Mouse (Mus musculus): Measurements from ENCODE around the gene Hemk1. TPM values are rescaled to one million over a fixed set of nuclear protein-coding genes. Genes with fewer than 3 reads are reported as not detected.

Hemk1 gene
- polyA plus RNA-seq (2015; fragmentation: Nextera tagmentation; extraction: Ambion mirVana), result 17.5 and 18.1 TPM in 2 replicates

DNA sequence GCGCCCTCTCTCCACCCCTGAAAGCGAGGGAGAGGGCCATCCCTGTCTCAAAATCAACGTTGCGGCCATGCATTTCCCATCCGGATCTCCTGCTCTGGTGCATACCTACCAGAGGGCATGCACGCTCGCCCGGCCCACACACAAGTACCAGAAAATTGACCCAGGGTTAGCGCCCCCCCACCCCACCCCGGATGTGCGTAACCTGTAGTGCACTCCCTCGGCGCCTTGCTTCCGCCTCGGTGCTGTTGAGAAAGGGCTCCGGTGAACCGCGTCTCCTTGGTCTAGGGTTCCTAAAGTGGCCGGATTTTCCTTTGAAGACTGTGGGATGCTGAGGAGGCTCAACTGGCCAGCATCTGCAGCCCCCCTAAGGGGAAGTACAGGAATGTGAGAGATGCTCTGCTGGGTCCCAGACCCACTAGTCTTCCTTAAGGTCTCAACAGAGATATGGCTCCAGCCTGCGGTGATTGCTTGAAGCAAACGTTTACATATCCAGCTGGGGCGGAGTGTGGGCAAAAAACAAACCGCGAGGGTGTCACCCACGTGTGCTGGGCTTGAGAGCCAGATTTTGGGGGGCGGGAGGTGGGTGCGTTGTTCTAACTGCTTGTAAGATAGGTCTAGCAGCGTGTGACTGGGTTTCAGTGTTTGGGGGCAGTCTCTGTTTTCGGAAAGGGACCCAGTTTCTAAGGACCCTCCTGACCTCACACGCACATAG lies at the start of gene Hemk1:
Gene Hemk1 (minus strand): TSS at position 179 of the 712 bp plus-strand sequence.
- Histone ChIP-seq H3K27me3 (peaks cover 12% of the 10 kb centered on the region; the same call in 1 of the 2 replicates), H3K9ac (replicated peaks) (peak within 1 kb of the TSS; percentile 82), H3K4me2 (replicated peaks) (peak within 1 kb of the TSS; percentile 91), H3K4me3 (replicated peaks) (peak within 1 kb of the TSS; percentile 61), H3K27ac (peak within 1 kb of the TSS; percentile 57), H3K4me1 (replicated peaks) (peaks cover 43% of the 10 kb centered on the region), H3K9me3 (no peaks in the 10 kb centered on the region), H3K36me3 (peaks cover 3% of the 10 kb centered on the region; the same call in 1 of the 2 replicates)
- ATAC-seq, result peak; percentile 74
- 4% methylated on average over 30 of the region's 30 CpGs for WGBS

GRCm38 (mm10) chr9:107387708-107388107 lies 49.6 kb upstream of the Hemk1 start:
- peaks cover 10% of the 10 kb centered on the region for H3K27me3 ChIP-seq
- ATAC-seq, result no peak
- WGBS, result 89% methylated on average over 3 of the region's 3 CpGs
- no peaks in the 10 kb centered on the region for H3K9me3 ChIP-seq
- no peak overlapping the region for H3K4me2 ChIP-seq (replicated peaks)
- H3K9ac ChIP-seq (replicated peaks), result no peak overlapping the region
- H3K4me3 ChIP-seq (replicated peaks), result no peak overlapping the region
- no peak overlapping the region for H3K27ac ChIP-seq
- H3K4me1 ChIP-seq (replicated peaks), result peaks cover 33% of the 10 kb centered on the region
- H3K36me3 ChIP-seq, result no peaks in the 10 kb centered on the region

DNA sequence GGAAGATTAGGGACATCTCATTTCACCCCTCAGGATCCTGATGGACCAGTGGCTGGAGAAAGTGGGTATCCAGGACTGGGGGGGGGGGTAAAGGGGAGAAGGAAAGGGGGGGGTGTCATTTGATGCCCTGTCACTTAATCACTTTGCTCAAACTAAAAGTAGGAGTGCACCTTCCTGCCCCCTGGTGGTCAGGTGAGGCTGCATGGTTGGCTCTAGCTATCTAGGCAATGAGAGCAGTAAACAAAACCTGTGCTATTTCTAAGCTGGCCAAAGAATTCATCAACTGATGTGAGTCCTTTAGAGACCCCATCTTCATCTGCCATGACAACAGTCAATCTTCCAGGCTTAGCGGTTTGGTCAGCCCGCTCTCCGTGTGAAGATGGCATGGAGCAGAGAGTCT lies 48.6 kb upstream of the Hemk1 start:
- Histone ChIP-seq H3K27me3 (peaks cover 20% of the 10 kb centered on the region), H3K4me2 (replicated peaks) (no peak overlapping the region), H3K9me3 (no peaks in the 10 kb centered on the region), H3K4me1 (replicated peaks) (peaks cover 40% of the 10 kb centered on the region), H3K36me3 (no peaks in the 10 kb centered on the region), H3K4me3 (replicated peaks) (no peak overlapping the region), H3K27ac (no peak overlapping the region), H3K9ac (replicated peaks) (no peak overlapping the region)
- no peak for ATAC-seq
- WGBS, result 63% methylated on average over 3 of the region's 3 CpGs

GRCm38 (mm10) chr9:107384396-107384795 lies 46.2 kb upstream of the Hemk1 start:
- H3K9me3 ChIP-seq, result no peaks in the 10 kb centered on the region
- no peak overlapping the region for H3K4me2 ChIP-seq (replicated peaks)
- H3K4me1 ChIP-seq (replicated peaks), result peaks cover 34% of the 10 kb centered on the region
- 0 out of 2 replicates have a peak overlapping the region, but pooled peaks have one; percentile 19 for H3K27ac ChIP-seq
- H3K9ac ChIP-seq (replicated peaks), result no peak overlapping the region
- 21% methylated on average over 3 of the region's 3 CpGs for WGBS
- H3K4me3 ChIP-seq (replicated peaks), result no peak overlapping the region
- H3K27me3 ChIP-seq, result peaks cover 43% of the 10 kb centered on the region
- no peak for ATAC-seq
- no peaks in the 10 kb centered on the region for H3K36me3 ChIP-seq

GRCm38 (mm10) chr9:107381723-107382122 lies 43.6 kb upstream of the Hemk1 start:
- Histone ChIP-seq H3K4me3 (replicated peaks) (no peak overlapping the region), H3K9me3 (no peaks in the 10 kb centered on the region), H3K27me3 (peaks cover 59% of the 10 kb centered on the region), H3K4me1 (replicated peaks) (peaks cover 44% of the 10 kb centered on the region), H3K4me2 (replicated peaks) (no peak overlapping the region), H3K27ac (no peak overlapping the region), H3K36me3 (no peaks in the 10 kb centered on the region), H3K9ac (replicated peaks) (no peak overlapping the region)
- 8% methylated on average over 8 of the region's 8 CpGs for WGBS
- ATAC-seq, result no peak

DNA sequence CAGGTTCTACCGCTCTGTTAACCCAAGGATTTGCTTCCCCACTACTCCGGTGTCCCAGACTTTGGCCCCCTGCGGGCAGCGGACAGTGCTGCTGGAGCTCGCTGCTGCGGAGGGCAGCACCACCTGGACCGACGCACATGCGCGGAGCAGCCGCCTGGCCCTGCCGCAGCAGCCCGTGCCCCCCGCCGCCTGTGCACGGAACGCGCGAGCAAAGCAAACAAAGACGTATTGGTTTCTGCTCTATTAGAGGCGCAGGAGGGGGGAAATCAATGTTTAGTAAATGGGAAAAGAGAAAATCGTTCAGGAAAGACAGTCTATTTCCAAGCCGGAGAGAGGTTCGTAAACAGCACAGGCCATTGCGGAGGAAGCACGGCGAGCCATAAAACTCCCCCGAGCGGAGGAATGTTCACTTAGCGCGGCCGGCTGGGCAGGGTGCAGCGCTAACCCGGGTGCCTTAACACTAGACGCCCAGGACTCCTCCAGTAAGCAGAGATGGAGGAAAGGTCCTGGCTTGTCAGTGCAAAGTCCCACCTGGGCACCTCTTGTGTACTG lies 39.9 kb upstream of the Hemk1 start:
- peak; percentile 85 for ATAC-seq
- peak overlapping the region; percentile 50 for H3K9ac ChIP-seq (replicated peaks)
- WGBS, result under 1% methylated on average over 35 of the region's 35 CpGs
- no peaks in the 10 kb centered on the region for H3K36me3 ChIP-seq
- H3K4me1 ChIP-seq (replicated peaks), result peaks cover 36% of the 10 kb centered on the region
- peaks cover 65% of the 10 kb centered on the region for H3K27me3 ChIP-seq
- H3K4me3 ChIP-seq (replicated peaks), result peak overlapping the region; percentile 40
- no peaks in the 10 kb centered on the region for H3K9me3 ChIP-seq
- H3K27ac ChIP-seq, result peak overlapping the region; percentile 74
- H3K4me2 ChIP-seq (replicated peaks), result peak overlapping the region; percentile 55

GRCm38 (mm10) chr9:107375451-107375850 lies 37.3 kb upstream of the Hemk1 start:
- no peak overlapping the region for H3K27ac ChIP-seq
- no peak for ATAC-seq
- H3K27me3 ChIP-seq, result peaks cover 40% of the 10 kb centered on the region

DNA sequence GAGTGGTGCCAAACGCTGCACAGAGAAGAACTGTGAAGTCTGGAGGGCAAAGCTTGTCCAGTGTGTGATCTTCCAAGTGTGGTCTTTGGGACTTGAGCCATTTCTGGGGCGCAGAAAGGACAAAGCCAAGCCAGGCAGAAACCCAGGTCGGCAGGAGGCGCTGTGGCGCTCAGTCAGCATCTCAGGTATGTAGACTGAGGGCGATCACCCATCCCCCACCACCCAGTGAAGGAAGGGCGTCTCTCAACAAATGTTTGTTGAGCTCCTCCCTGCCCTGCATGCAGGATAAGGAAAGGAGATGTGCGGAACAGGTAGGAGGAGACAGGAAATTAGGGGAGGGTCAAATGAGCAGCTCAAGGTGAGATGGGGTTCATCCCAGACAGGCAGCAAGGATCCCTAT lies 36.5 kb upstream of the Hemk1 start:
- Histone ChIP-seq H3K4me3 (replicated peaks) (no peak overlapping the region), H3K27me3 (peaks cover 31% of the 10 kb centered on the region), H3K36me3 (no peaks in the 10 kb centered on the region), H3K4me1 (replicated peaks) (peaks cover 51% of the 10 kb centered on the region), H3K9me3 (no peaks in the 10 kb centered on the region), H3K4me2 (replicated peaks) (no peak overlapping the region), H3K9ac (replicated peaks) (no peak overlapping the region), H3K27ac (no peak overlapping the region)
- 6% methylated on average over 8 of the region's 8 CpGs for WGBS
- no peak for ATAC-seq

More at GRCm38 (mm10) chr9:107375451-107375850, 37.3 kb upstream of the Hemk1 start:
- no peak overlapping the region for H3K4me2 ChIP-seq (replicated peaks)
- 13% methylated on average over 5 of the region's 5 CpGs for WGBS
- H3K4me3 ChIP-seq (replicated peaks), result no peak overlapping the region
- peaks cover 42% of the 10 kb centered on the region for H3K4me1 ChIP-seq (replicated peaks)
- H3K36me3 ChIP-seq, result no peaks in the 10 kb centered on the region
- H3K9ac ChIP-seq (replicated peaks), result no peak overlapping the region
- H3K9me3 ChIP-seq, result no peaks in the 10 kb centered on the region

- 67% methylated on average over 4 of the region's 4 CpGs for WGBS
- ATAC-seq, result no peak
- H3K27me3 ChIP-seq, result peaks cover 18% of the 10 kb centered on the region
- H3K4me3 ChIP-seq (replicated peaks), result no peak overlapping the region
- no peaks in the 10 kb centered on the region for H3K36me3 ChIP-seq
- H3K4me2 ChIP-seq (replicated peaks), result no peak overlapping the region
- H3K27ac ChIP-seq, result no peak overlapping the region
- no peaks in the 10 kb centered on the region for H3K9me3 ChIP-seq
- peaks cover 47% of the 10 kb centered on the region for H3K4me1 ChIP-seq (replicated peaks)
- no peak overlapping the region for H3K9ac ChIP-seq (replicated peaks)
Measured at GRCm38 (mm10) chr9:107372441-107372840, 34.3 kb upstream of the Hemk1 start.

DNA sequence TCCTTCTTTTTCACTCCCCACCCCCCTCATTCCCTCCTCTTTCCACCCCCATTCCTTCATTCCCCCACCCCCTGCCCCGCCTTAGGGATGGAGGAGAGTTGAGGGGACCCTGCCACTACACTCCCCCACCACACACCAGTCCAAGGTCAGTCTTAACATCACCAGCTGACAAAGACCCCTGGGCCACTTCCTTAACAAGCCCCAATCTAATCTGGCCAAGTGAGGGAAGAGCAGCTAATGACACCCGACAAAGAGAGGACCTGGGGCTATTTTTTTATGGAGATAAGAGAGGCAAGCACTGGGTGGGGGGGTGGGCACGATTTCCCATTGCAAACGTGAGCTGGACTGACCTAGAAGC lies 31.9 kb upstream of the Hemk1 start:
- peaks cover 41% of the 10 kb centered on the region for H3K4me1 ChIP-seq (replicated peaks)
- H3K4me2 ChIP-seq (replicated peaks), result peak overlapping the region; percentile 17; the same call in 1 of the 2 replicates
- no peaks in the 10 kb centered on the region for H3K27me3 ChIP-seq
- peak; percentile 55; the same call in 1 of the 2 replicates for ATAC-seq
- no peak overlapping the region for H3K4me3 ChIP-seq (replicated peaks)
- H3K9ac ChIP-seq (replicated peaks), result no peak overlapping the region
- H3K36me3 ChIP-seq, result no peaks in the 10 kb centered on the region
- H3K9me3 ChIP-seq, result no peaks in the 10 kb centered on the region
- 11% methylated on average over 4 of the region's 4 CpGs for WGBS
- H3K27ac ChIP-seq, result peak overlapping the region; percentile 82

- no peaks in the 10 kb centered on the region for H3K36me3 ChIP-seq
- H3K4me1 ChIP-seq (replicated peaks), result peaks cover 37% of the 10 kb centered on the region
- WGBS, result 40% methylated on average over 10 of the region's 10 CpGs
- H3K4me3 ChIP-seq (replicated peaks), result no peak overlapping the region
- H3K27ac ChIP-seq, result peak overlapping the region; percentile 82
- peak overlapping the region; percentile 17; the same call in 1 of the 2 replicates for H3K4me2 ChIP-seq (replicated peaks)
- H3K9ac ChIP-seq (replicated peaks), result 0 out of 2 replicates have a peak overlapping the region, but pooled peaks have one; percentile 28
- peak; percentile 59 for ATAC-seq
- no peaks in the 10 kb centered on the region for H3K27me3 ChIP-seq
- no peaks in the 10 kb centered on the region for H3K9me3 ChIP-seq
Measured at GRCm38 (mm10) chr9:107369270-107370105, 31.3 kb upstream of the Hemk1 start.

DNA sequence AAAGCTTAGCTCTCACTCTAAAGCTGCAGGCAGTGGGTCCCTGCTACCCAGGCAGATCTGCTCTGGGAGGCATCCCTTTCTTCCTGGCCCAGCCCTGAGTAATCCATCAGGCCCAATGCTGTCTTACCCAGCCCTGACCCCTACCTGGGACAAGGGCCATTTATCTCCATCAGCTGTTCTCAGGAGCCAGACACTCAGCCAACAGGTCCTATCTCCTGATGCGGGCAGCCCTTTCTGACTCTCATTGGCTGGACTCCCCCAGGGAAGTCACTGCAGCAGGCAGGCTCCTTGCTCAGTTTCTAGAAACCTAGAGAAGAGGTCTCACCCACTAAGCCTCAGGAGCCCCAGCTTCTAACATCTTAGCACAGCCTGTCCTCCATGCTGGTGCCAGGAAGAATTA lies 30.2 kb upstream of the Hemk1 start:
- H3K4me1 ChIP-seq (replicated peaks), result peaks cover 35% of the 10 kb centered on the region
- 96% methylated on average over 1 of the region's 1 CpGs for WGBS
- no peaks in the 10 kb centered on the region for H3K27me3 ChIP-seq
- no peaks in the 10 kb centered on the region for H3K36me3 ChIP-seq
- no peak for ATAC-seq
- no peak overlapping the region for H3K4me2 ChIP-seq (replicated peaks)
- no peaks in the 10 kb centered on the region for H3K9me3 ChIP-seq
- 0 out of 2 replicates have a peak overlapping the region, but pooled peaks have one; percentile 19 for H3K9ac ChIP-seq (replicated peaks)
- H3K27ac ChIP-seq, result peak overlapping the region; percentile 82; the same call in 1 of the 2 replicates
- H3K4me3 ChIP-seq (replicated peaks), result no peak overlapping the region

All from midbrain, embryonic 13.5 days (tissue).